Mouse (Mus musculus) effector memory CD4-positive, alpha-beta T cell, adult 5 months (primary cell): ENCODE measurements around the gene Psmb3. TPM values are rescaled to one million over a fixed set of nuclear protein-coding genes. Genes with fewer than 3 reads are reported as not detected.

Experiments used
- polyA plus RNA-seq: library from polyadenylated mRNA; unstranded; fragments of 100-300 nt; shearing (Covaris generic); gene quantifications from one replicate; pipeline ENCODE4 v1.2.1, GENCODE M21; 2017

Psmb3 gene
- 267 TPM for polyA plus RNA-seq

DNA sequence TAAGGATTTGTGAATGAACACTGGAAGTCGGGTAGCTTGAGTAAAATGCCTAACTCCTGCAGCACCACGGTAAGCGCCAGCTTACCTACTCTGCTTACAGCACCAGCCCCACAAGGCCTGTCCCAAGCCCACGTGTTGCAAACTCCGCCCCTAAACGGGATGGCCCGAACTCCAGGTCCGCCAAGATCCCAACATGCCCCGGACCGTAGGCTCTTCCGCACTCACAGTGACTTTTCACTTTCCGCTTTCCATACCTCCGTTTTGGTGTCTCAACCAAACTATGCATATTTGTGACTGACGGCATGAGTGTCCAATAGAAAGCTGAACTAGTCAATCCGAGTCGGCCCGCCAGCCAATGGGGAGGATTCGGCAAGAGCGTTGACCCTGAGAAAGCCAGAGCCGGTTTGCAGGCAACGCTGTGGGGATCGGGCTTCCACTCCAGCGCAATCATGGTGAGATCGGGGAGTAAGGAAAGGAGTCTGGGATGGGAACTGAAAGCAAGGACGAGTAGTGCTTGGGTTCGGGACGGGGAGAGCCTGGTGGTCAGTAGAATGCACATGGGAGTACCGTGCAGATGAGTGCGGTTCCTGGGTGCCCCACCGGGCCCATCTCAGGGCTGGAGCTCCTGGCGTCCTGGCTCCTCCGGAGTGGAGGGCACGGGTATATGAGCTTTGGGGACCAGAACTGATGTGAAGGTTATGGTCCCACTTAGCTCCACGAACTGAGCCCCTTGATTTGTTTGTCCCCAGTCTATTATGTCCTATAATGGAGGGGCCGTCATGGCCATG, at the start of gene Psmb3:
Psmb3 (plus strand) TSS at position 361 of the 788 bp plus-strand sequence.

DNA sequence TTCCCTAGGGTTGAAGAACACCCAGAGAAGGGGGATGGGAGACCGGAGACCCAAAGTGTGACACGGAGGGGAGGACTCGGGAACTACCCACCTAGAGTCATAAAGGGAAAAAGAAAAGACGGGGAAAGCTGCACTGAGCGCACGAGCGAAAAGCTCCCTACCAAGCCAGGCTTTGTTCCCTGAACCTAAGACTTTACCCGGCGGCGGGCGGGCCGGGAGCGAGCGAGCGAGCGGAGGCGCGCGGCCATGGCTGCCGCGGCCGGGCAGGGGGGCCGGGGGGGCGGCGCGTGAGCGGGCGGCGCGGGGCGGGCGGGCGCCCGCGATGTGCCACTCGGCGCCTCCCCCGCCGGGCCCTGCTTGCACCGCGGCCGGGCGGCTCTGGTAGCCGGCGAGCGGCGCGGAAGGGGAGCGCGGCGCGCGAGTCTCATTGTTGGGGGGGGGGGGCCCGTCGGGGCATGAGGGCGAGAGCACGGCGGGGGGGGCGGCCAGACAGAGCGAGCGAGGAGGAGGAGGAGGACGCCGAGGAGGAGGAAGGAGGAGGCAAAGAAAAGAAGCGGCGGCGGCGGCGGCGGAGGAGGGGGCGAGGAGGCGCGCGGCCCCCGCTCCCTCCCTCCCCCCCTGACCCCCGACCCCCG, 40.2 kb upstream of the Psmb3 start, which contains the start of gene Mllt6:
Mllt6 (plus strand) TSS at position 522 of the 635 bp plus-strand sequence.

DNA sequence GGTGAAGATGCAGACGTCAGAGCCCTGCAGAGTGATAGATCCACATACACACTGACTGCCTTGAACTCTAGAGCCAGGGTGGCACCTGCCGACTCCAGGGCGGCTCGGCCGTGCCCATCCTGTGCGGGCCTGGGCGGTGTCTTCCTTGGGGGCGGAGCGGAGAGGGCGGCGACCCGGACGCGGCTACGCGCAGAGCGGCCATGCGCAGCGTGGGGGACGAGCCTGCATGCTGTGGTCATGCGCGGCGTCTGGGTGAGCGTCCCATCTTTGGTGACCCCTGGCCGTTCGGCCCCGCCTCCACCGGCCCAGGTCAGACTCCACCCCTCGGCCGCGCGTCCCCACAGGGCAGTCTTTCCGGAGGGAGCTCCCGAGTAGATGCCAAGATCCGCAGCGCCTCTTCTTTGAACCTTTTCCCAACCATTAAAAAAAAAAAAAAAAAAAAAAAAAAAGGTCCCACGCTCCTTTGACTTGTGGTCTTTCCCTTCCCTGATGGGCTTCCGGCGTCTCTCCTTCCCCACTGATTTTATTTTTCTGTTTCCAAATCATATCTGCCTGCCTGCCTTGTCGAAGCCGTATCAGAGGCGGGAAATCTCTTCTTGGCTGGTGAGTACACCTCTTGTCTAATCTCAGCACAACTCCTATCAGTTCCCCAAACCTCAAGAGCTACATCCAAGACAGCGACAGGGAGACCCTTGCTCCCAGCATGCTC, 17.4 kb upstream of the Psmb3 start, which contains the start of gene Cisd3:
Cisd3 (plus strand) TSS at position 214 of the 709 bp plus-strand sequence.

DNA sequence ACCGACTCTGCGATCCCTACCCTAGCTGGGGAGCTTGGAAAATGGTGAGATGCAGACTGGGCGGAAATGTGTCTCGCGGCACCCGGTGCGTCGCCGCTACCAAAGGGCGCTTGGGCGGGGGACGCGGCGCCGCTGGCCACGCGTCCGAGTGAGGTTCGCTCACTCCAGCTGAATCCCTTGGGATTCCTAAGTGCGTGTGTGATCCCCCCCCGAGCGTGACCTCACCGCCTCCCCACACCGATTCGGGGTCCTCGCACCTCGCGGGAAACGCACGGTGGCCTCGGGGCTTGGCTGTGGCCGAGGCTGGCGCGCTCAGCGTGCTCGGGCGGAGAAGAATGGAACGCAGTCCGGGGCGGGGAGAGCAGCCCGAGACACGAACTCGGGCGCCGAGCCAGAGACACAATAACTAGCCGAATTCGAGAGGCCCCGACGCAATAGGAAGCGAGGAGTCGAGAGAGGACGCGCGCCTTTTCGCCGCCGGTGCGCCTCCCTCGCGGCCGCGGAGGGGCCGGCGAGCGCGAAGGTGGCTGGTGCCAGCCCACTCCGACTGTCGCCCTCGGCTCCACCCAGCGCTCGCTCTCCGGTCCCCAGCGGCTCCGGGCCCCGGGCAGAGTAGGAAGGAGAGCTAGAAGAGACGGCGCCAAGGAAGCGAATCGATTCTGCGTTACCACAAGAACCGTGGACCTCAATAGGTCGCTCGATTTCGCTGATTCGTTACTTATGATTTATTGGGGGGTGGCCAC, 3.0 kb upstream of the Psmb3 start, which contains the start of gene Pcgf2:
Pcgf2 (minus strand) TSS at position 495 of the 743 bp plus-strand sequence.

DNA sequence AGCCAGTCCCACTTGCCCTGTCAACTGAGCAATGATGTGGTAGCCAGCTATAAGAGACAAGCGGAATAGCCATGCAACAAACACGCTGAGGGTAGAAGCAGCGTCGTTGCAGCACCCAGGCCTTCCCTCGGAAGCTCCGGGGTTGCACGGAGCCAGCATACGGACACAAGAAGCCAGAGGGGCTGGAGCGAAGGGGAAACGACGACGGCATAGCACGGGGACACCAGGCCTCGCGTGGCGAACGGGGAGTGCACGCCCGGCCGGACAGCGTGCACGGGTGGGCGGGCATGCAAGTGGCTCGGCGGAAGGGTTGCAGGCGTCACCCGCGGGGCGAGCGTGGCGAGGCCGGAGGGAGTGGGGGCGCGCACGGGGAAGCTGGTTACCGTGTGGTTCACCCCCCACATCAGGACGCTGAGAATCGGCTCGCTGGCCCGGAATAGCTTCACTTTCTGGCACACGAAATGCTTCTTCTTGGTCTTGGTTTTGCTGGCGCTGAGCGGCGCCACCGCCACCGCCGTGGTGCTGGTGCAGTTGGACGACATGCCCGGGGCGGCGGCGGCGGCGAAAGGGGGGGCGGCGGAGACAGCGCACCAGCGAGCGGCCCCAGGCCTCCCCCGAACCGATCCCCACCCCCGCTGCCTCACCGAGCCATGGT, 41.0 kb downstream of the Psmb3 start, which contains the start of gene Pip4k2b:
Pip4k2b (minus strand) TSS at position 642 of the 655 bp plus-strand sequence.

Other genes starting within 250 kb of the Psmb3 start
- gene 4933428G20Rik, start 203.1 kb upstream of the Psmb3 start, polyA plus RNA-seq, result not detected
- gene Srcin1, start 127.2 kb upstream of the Psmb3 start, polyA plus RNA-seq, result not detected
- 16.0 TPM for gene Epop, start 73.7 kb upstream of the Psmb3 start, polyA plus RNA-seq
- 7.2 TPM for gene Mllt6, start 40.0 kb upstream of the Psmb3 start, polyA plus RNA-seq
- gene Cisd3, start 17.6 kb upstream of the Psmb3 start, polyA plus RNA-seq, result 39.1 TPM
- gene Pcgf2, start 2.9 kb upstream of the Psmb3 start, polyA plus RNA-seq, result 5.2 TPM
- gene Pip4k2b, start 41.3 kb downstream of the Psmb3 start, polyA plus RNA-seq, result 3.3 TPM
- gene Cwc25, start 63.2 kb downstream of the Psmb3 start, polyA plus RNA-seq, result 165 TPM
- not detected for gene 1700001P01Rik, start 72.5 kb downstream of the Psmb3 start, polyA plus RNA-seq
- gene Rpl23, start 79.0 kb downstream of the Psmb3 start, polyA plus RNA-seq, result 496 TPM
- gene Lasp1, start 95.6 kb downstream of the Psmb3 start, polyA plus RNA-seq, result 114 TPM
- 1.0 TPM for gene B230217C12Rik, start 137.4 kb downstream of the Psmb3 start, polyA plus RNA-seq
- 0.97 TPM for gene Fbxo47, start 180.8 kb downstream of the Psmb3 start, polyA plus RNA-seq